Mouse (Mus musculus) heart, embryonic 12.5 days (tissue): Measurements from ENCODE around the gene 1600014C23Rik. TPM values are rescaled to one million over a fixed set of nuclear protein-coding genes. Genes with fewer than 3 reads are reported as not detected.

Experiments
- ATAC-seq: fragments of 200-750 bp; cut with Nextera tagmentation; 2 replicates; pipeline ENCODE4 v1.8.0; 2017; ENCODE audit warnings: moderate TSS enrichment, moderate library complexity; ENCODE audit not compliant: insufficient number of reproducible peaks, low FRiP score
- H3K27ac ChIP-seq: fragments of 300-500 bp; sonication (generic); 2 replicates; pipeline ENCODE4 v1.5.1; 2016; ENCODE audit warnings: mild to moderate bottlenecking, moderate library complexity; ENCODE audit not compliant: poor library complexity, severe bottlenecking
- H3K27me3 ChIP-seq: fragments of 300-500 bp; sonication (generic); replicated peaks from 2 replicates; pipeline ENCODE4 v1.6.1; 2016; ENCODE audit warnings: mild to moderate bottlenecking, moderate library complexity
- H3K36me3 ChIP-seq: fragments of 300-500 bp; sonication (generic); 2 replicates; pipeline ENCODE4 v1.6.1; 2016; ENCODE audit warnings: mild to moderate bottlenecking, moderate library complexity
- H3K4me1 ChIP-seq: fragments of 300-500 bp; sonication (generic); replicated peaks from 2 replicates; pipeline ENCODE4 v1.6.1; 2016; ENCODE audit warnings: mild to moderate bottlenecking
- H3K4me2 ChIP-seq: fragments of 300-500 bp; sonication (generic); 2 replicates; pipeline ENCODE4 v1.6.1; 2016; ENCODE audit warnings: mild to moderate bottlenecking, moderate library complexity
- H3K4me3 ChIP-seq: fragments of 300-500 bp; sonication (generic); 2 replicates; pipeline ENCODE4 v1.5.1; 2016; ENCODE audit warnings: mild to moderate bottlenecking
- H3K9ac ChIP-seq: fragments of 300-500 bp; sonication (generic); 2 replicates; pipeline ENCODE4 v1.6.1; 2016; ENCODE audit warnings: mild to moderate bottlenecking, moderate library complexity
- H3K9me3 ChIP-seq: fragments of 300-500 bp; sonication (generic); replicated peaks from 2 replicates; pipeline ENCODE4 v1.6.1; 2016; ENCODE audit warnings: mild to moderate bottlenecking, moderate library complexity
- WGBS: fragments of 180-500 bp; shearing (Covaris S2); methylation state at CpG from one replicate; pipeline ENCODE4 v1.1.7; 2016; 5-methylcytosine and 5-hydroxymethylcytosine counted together
- polyA plus RNA-seq: library from polyadenylated mRNA; unstranded; fragments of >200 nt; fragmentation: Nextera tagmentation; extraction: Ambion mirVana; gene quantifications from 2 replicates; pipeline ENCODE4 v1.2.1, GENCODE M21; 2016

The 1600014C23Rik gene
- polyA plus RNA-seq, 1 experiment from 2014 or later: 0.61 TPM

DNA sequence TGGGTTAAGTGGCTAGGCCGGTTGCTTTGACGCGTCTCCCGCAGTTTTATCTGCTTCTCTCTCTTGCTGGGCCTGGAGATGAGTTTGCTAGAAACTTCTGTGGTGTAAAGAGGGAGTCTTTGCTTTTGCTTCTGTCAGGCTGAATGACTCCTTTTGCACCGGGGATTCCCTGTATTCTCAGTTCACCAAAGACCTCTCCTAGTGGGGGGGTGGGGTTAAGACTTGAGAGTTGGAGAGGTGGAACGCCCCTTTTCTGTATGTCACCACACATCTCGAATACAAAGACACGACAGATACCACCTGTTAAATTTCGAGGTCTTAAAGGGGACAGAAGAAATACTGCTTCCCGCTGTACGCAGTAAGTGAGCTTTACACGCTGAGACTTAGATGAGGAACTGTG lies 46.9 kb downstream of the 1600014C23Rik start, which contains the start of gene Tmem63b:
Tmem63b (minus strand) TSS at position 190 of the 400 bp plus-strand sequence.
- Histone ChIP-seq H3K4me3 (peak within 1 kb of the TSS; percentile 90), H3K36me3 (no peaks in the 10 kb centered on the region), H3K9me3 (no peaks in the 10 kb centered on the region), H3K4me1 (peaks cover 29% of the 10 kb centered on the region), H3K27ac (peak within 1 kb of the TSS; percentile 77), H3K9ac (peak within 1 kb of the TSS; percentile 96), H3K4me2 (peak within 1 kb of the TSS; percentile 93), H3K27me3 (no peaks in the 10 kb centered on the region)
- WGBS: 9% methylated on average over 12 of the region's 12 CpGs
- peak; percentile 13; the same call in 1 of the 2 replicates for ATAC-seq

DNA sequence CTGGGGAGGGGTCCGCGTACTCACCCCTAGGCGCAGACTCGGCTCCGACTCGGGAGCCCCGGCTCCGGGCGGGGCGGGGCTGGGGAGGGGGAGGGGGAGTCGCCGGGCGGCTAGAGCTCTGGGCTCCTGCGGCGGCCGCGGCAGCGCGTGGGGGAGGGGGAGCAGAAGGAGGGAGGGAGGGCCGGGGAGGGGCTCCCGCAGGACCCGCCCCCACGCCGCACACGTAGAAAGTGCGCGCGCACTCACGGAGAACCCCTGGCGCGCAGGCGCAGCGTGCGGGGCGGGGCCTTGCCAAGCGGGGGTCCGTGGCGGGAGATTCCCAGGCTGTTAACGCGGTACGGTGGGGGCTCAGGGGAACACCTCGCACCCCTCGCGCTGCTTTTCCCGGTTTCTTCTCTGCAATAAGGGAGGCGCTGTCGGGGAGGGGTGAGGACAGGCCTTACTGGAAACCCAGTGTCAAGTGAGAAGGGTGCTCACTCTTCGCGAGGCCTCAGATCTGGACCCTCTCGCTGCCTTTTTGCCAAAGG lies 47.5 kb downstream of the 1600014C23Rik start, which contains the start of gene Mrpl14:
Mrpl14 (plus strand) TSS at position 230 of the 527 bp plus-strand sequence.
- ATAC-seq: peak; percentile 91
- Histone ChIP-seq H3K4me1 (peaks cover 29% of the 10 kb centered on the region), H3K27ac (peak within 1 kb of the TSS; percentile 77), H3K9ac (peak within 1 kb of the TSS; percentile 96), H3K9me3 (no peaks in the 10 kb centered on the region), H3K4me3 (peak within 1 kb of the TSS; percentile 90), H3K36me3 (no peaks in the 10 kb centered on the region), H3K4me2 (peak within 1 kb of the TSS; percentile 93), H3K27me3 (no peaks in the 10 kb centered on the region)
- WGBS: 1% methylated on average over 40 of the region's 50 CpGs

DNA sequence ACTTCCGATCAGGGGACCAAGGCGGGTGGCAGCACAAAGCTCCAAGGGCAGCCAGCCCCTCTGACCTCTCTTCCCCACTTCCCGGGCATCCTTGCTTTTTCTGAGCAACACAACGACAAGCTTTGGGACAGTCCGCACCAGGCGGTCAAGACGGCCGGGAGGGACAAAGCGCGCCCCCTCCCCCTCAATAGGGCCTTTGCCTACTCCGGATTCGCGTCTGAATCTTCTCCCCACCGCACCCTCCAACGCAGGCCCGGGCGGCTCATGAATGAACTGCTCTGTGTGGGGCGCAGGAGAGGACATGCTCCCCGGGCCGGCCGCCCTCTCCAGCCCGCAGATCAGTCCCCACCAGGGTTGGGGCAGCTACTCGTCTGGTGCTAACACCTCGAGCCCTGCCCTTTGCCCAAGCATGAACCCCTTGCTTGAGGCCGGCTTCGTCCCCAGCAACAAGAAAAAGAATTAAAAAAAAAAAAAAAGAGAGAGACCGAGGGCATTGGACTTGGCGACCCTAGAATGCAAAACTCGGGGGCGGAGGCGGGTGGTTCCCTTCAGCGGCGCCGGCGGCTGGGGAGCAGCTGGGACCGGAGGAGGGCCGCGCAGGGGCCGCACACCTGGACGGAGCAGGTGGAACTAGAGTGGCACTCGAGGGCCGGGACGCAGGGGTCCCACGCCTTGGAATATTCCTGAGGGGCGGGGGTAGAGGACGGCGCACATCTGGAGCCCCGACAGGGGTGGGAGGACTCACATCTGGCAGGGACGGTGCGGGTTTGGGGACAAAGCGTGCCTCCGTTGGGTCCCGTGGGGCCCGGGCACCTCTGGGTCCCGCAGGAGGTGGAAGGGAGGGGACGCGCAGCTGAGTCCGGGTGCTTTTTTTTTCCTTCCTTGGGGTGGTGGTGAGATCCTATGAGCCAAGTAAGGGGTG lies 48.2 kb downstream of the 1600014C23Rik start:
- Histone ChIP-seq H3K27ac (peak overlapping the region; percentile 49; the same call in 1 of the 2 replicates), H3K4me2 (peak overlapping the region; percentile 93), H3K27me3 (no peaks in the 10 kb centered on the region), H3K4me3 (peak overlapping the region; percentile 90), H3K9me3 (no peaks in the 10 kb centered on the region), H3K36me3 (no peaks in the 10 kb centered on the region), H3K9ac (peak overlapping the region; percentile 96), H3K4me1 (peaks cover 35% of the 10 kb centered on the region)
- peak; percentile 68 for ATAC-seq
- under 1% methylated on average over 58 of the region's 58 CpGs for WGBS

DNA sequence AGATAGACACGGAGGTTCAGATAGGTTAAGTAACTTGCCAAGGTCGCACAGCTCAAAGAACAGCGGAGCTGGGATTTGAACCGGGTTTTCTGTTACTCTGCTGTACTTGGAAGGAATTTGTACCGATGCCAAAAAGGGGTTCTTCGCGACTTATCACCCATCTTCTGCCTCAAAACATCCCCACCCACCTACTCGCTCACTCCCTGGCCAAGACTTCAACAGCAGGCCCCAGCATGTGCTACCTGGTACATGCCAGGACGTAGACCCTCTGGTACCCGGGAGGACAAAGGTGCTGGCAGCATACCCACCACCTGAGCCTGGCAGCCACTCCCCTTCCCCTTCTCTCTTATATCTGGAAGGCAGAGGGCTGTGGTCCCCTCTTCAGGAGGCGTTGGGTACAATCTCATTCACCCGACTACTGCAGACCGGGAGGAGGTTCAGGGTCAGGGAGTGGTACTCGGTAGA lies 48.9 kb downstream of the 1600014C23Rik start:
- no peak for ATAC-seq
- Histone ChIP-seq H3K4me2 (peak overlapping the region; percentile 93), H3K4me1 (peaks cover 35% of the 10 kb centered on the region), H3K9me3 (no peaks in the 10 kb centered on the region), H3K36me3 (no peaks in the 10 kb centered on the region), H3K4me3 (peak overlapping the region; percentile 90), H3K27me3 (no peaks in the 10 kb centered on the region), H3K27ac (0 out of 2 replicates have a peak overlapping the region, but pooled peaks have one; percentile 49), H3K9ac (peak overlapping the region; percentile 96)
- 26% methylated on average over 14 of the region's 14 CpGs for WGBS

Other genes starting within 250 kb of the 1600014C23Rik start
- 25.3 and 27.9 TPM in 2 replicates for gene Aars2, start 227.0 kb downstream of the 1600014C23Rik start, polyA plus RNA-seq
- gene Tcte1, start 210.4 kb downstream of the 1600014C23Rik start, polyA plus RNA-seq: 0.15 and 0.20 TPM in 2 replicates
- gene Tmem151b, start 184.2 kb downstream of the 1600014C23Rik start, polyA plus RNA-seq: 1.4 and 1.6 TPM in 2 replicates
- gene Nfkbie, start 178.1 kb downstream of the 1600014C23Rik start, polyA plus RNA-seq: 2.5 and 3.1 TPM in 2 replicates
- gene Slc35b2, start 170.0 kb downstream of the 1600014C23Rik start, polyA plus RNA-seq: 85.6 and 89.6 TPM in 2 replicates
- gene Hsp90ab1, start 160.6 kb downstream of the 1600014C23Rik start, polyA plus RNA-seq: 1,306 and 1,316 TPM in 2 replicates
- gene Slc29a1, start 134.2 kb downstream of the 1600014C23Rik start, polyA plus RNA-seq: 68.3 and 74.1 TPM in 2 replicates
- gene Mymx, start 131.7 kb downstream of the 1600014C23Rik start, polyA plus RNA-seq: 0.24 and 0.92 TPM in 2 replicates
- 0.46 and 0.56 TPM in 2 replicates for gene Capn11, start 74.5 kb downstream of the 1600014C23Rik start, polyA plus RNA-seq
- gene Mrpl14, start 47.5 kb downstream of the 1600014C23Rik start, polyA plus RNA-seq: 128 and 129 TPM in 2 replicates
- 41.2 and 41.4 TPM in 2 replicates for gene Tmem63b, start 46.9 kb downstream of the 1600014C23Rik start, polyA plus RNA-seq